Mouse (Mus musculus): ENCODE results near the gene Papss2.

DNA sequence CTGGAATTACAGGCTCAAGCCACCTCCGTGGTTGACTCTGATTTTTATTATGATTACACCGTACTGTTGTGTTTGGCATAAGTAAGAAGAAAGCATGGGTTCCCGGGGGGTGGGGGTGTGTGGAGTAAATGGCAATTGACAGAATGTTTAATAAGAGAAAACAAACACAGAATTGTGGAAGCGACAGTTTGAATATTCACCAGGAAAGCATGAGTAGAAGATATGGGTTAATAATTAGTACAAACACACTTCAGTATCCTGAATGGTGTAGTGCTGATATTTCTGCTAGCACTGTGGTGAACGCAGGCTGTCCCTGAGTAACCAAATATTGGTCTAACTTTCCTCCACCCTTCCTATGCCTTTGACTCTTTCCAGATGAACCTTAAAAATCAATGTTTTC, 3.8 kb downstream of the Papss2 start:
- TF ChIP-seq CTCF (conservative IDR thresholded peaks at IDR 0.05; ENCODE audit: insufficient read depth, insufficient read length, low read depth, low read length) (no peak), POLR2A (IDR thresholded peaks at IDR 0.05; ENCODE audit: low read depth, low read length) (no peak)
